Mouse (Mus musculus) E14TG2a.4 (cell line): ENCODE results near the gene Setdb1.

Experiments used
- CTCF ChIP-seq: conservative IDR thresholded peaks from 2 replicates; pipeline ENCODE4 v1.5.1; 2014; ENCODE audit warnings: low read length
- POU5F1 ChIP-seq: IDR thresholded peaks from 2 replicates; pipeline ENCODE4 v1.6.1; 2014; ENCODE audit warnings: low read length, borderline replicate concordance

- TF ChIP-seq CTCF (no peak), POU5F1 (no peak)
These were observed 19.7 kb downstream of the Setdb1 start for GRCm38 (mm10) chr3:95337345-95337744.
